Comparison of ENCODE assay signal across 8 mouse cellular contexts in genomic region chr2:122081728-122082456, GRCm38 (mm10). TPM values are rescaled to one million over a fixed set of nuclear protein-coding genes. Genes with fewer than 3 reads are reported as not detected.
A peak's percentile ranks its signal among the peaks of the same experiment; 100 is the strongest.
DNase-seq lines count a peak whose midpoint lies in the region; ATAC-seq lines count a peak whose summit lies in the region.

No protein-coding gene starts in this region.

- no peaks in the 10 kb centered on the region for H3K27me3 ChIP-seq in heart, embryonic 11.5 days (ENCODE audit: control insufficient read depth, insufficient read depth, low read length)
- H3K27me3 ChIP-seq in kidney, embryonic 16.5 days (ENCODE audit: insufficient read depth, low read length): no peaks in the 10 kb centered on the region
- H3K27me3 ChIP-seq in lung, embryonic 16.5 days (ENCODE audit: control insufficient read depth, insufficient read depth, low read depth, low read length): no peaks in the 10 kb centered on the region

- no peak for ATAC-seq in heart, embryonic 11.5 days (replicated peaks; ENCODE audit: insufficient number of reproducible peaks, low FRiP score, low TSS enrichment)
- ATAC-seq in kidney, embryonic 16.5 days (ENCODE audit: low FRiP score, low TSS enrichment): 0 out of 2 replicates have a peak, but pooled peaks have one; percentile 54
- ATAC-seq in lung, embryonic 16.5 days (ENCODE audit: low read depth): peak; percentile 42; the same call in 1 of the 2 replicates

- DNase-seq in heart, postnatal 4 days: peak; percentile 16
- peak; percentile 45 for DNase-seq in cerebellum, adult 9-10 months
- DNase-seq in thymus, postnatal 0 days (ENCODE audit: low spot score): no peak
- no peak for DNase-seq in heart, postnatal 36 days
- DNase-seq in layer of hippocampus, adult 9-10 months (ENCODE audit: low spot score): no peak

- no peaks in the 10 kb centered on the region for H3K4me1 ChIP-seq in heart, embryonic 11.5 days (ENCODE audit: control insufficient read depth, insufficient read depth, low read length)
- H3K4me1 ChIP-seq in kidney, embryonic 16.5 days (ENCODE audit: insufficient read depth, low read length): peaks cover 7% of the 10 kb centered on the region
- H3K4me1 ChIP-seq in lung, embryonic 16.5 days (replicated peaks; ENCODE audit: control insufficient read depth, insufficient read depth, low read length): peaks cover 9% of the 10 kb centered on the region

- H3K4me2 ChIP-seq in heart, embryonic 11.5 days: no peak overlapping the region
- H3K4me2 ChIP-seq in kidney, embryonic 16.5 days (replicated peaks; ENCODE audit: low read depth, low read length): no peak overlapping the region
- H3K4me2 ChIP-seq in lung, embryonic 16.5 days (ENCODE audit: low read depth, low read length): no peak overlapping the region

- H3K36me3 ChIP-seq in heart, embryonic 11.5 days (ENCODE audit: control insufficient read depth, insufficient read depth, low read length): 0 out of 2 replicates have a peak, but pooled peaks cover 13% of the 10 kb centered on the region
- H3K36me3 ChIP-seq in kidney, embryonic 16.5 days (ENCODE audit: insufficient read depth, low read length): peaks cover 18% of the 10 kb centered on the region
- peaks cover 16% of the 10 kb centered on the region for H3K36me3 ChIP-seq in lung, embryonic 16.5 days (ENCODE audit: control insufficient read depth, insufficient read depth, low read length)

- no peaks in the 10 kb centered on the region for H3K9me3 ChIP-seq in heart, embryonic 11.5 days (replicated peaks; ENCODE audit: control insufficient read depth, low read length)
- H3K9me3 ChIP-seq in kidney, embryonic 16.5 days (ENCODE audit: low read length): no peaks in the 10 kb centered on the region
- H3K9me3 ChIP-seq in lung, embryonic 16.5 days (ENCODE audit: control insufficient read depth, low read length): no peaks in the 10 kb centered on the region

- intact Hi-C loops in heart, postnatal 36 days (cut with DNase I): no loop called here

- WGBS in heart, embryonic 11.5 days (ENCODE audit: insufficient replicate concordance): 61% methylated on average over 7 of the region's 7 CpGs
- WGBS in kidney, embryonic 16.5 days: 25% methylated on average over 7 of the region's 7 CpGs
- 26% methylated on average over 7 of the region's 7 CpGs for WGBS in lung, embryonic 16.5 days

- no peak overlapping the region for H3K27ac ChIP-seq in heart, embryonic 11.5 days (ENCODE audit: low read depth, low read length)
- H3K27ac ChIP-seq in kidney, embryonic 16.5 days (ENCODE audit: low read length): no peak overlapping the region
- H3K27ac ChIP-seq in lung, embryonic 16.5 days (ENCODE audit: low read length): 0 out of 2 replicates have a peak overlapping the region, but pooled peaks have one; percentile 24

- no peak overlapping the region for H3K9ac ChIP-seq in heart, embryonic 11.5 days (ENCODE audit: low read depth, low read length)
- H3K9ac ChIP-seq in kidney, embryonic 16.5 days (replicated peaks; ENCODE audit: low read length): no peak overlapping the region
- H3K9ac ChIP-seq in lung, embryonic 16.5 days (ENCODE audit: low read length): no peak overlapping the region

- H3K4me3 ChIP-seq in heart, embryonic 11.5 days (ENCODE audit: low read depth, low read length): no peak overlapping the region
- no peak overlapping the region for H3K4me3 ChIP-seq in kidney, embryonic 16.5 days (ENCODE audit: low read length)
- no peak overlapping the region for H3K4me3 ChIP-seq in lung, embryonic 16.5 days (ENCODE audit: low read length)

RNA-seq across cellular contexts. Expression of gene Spg11, which starts 36.3 kb away (rescaled TPM):
- total RNA-seq in heart, postnatal 4 days (2021): 10 to 100 TPM; 12.2 TPM
- 7.0 and 7.7 TPM in 2 replicates for polyA plus RNA-seq in heart, embryonic 11.5 days (2014; fragmentation: Nextera tagmentation; extraction: Ambion mirVana)
- 8.8 and 9.3 TPM in 2 replicates for polyA plus RNA-seq in kidney, embryonic 16.5 days (2015; fragmentation: Nextera tagmentation; extraction: Ambion mirVana)
- 8.9 and 9.5 TPM in 2 replicates for polyA plus RNA-seq in lung, embryonic 16.5 days (2015; fragmentation: Nextera tagmentation; extraction: Ambion mirVana)
- polyA plus RNA-seq in thymus, postnatal 0 days (2015; fragmentation: Nextera tagmentation; extraction: Ambion mirVana): 5.8 and 6.9 TPM in 2 replicates
- total RNA-seq in heart, postnatal 36 days (2021): 10 to 100 TPM; 10.7 to 11.0 TPM

RNA-seq across cellular contexts. Expression of gene Eif3j1, which starts 53.5 kb away (rescaled TPM):
- 10 to 100 TPM; 21.1 to 21.9 TPM for total RNA-seq in heart, postnatal 4 days (2021)
- polyA plus RNA-seq in heart, embryonic 11.5 days (2014; fragmentation: Nextera tagmentation; extraction: Ambion mirVana): 13.9 and 15.9 TPM in 2 replicates
- polyA plus RNA-seq in kidney, embryonic 16.5 days (2015; fragmentation: Nextera tagmentation; extraction: Ambion mirVana): 9.6 and 10.9 TPM in 2 replicates
- 9.1 and 9.7 TPM in 2 replicates for polyA plus RNA-seq in lung, embryonic 16.5 days (2015; fragmentation: Nextera tagmentation; extraction: Ambion mirVana)
- polyA plus RNA-seq in thymus, postnatal 0 days (2015; fragmentation: Nextera tagmentation; extraction: Ambion mirVana): 11.4 and 14.8 TPM in 2 replicates
- 10 to 100 TPM; 22.7 to 23.8 TPM for total RNA-seq in heart, postnatal 36 days (2021)

Comparison
In these comparisons a context has a peak if more than half of its experiments do, and no peak if none do; other contexts are left out.
1. DNase-seq: peak in heart, postnatal 4 days (single experiment) and cerebellum, adult 9-10 months (single experiment); none in thymus, postnatal 0 days (single experiment), heart, postnatal 36 days (0 of 2) and layer of hippocampus, adult 9-10 months (single experiment).